Mouse (Mus musculus) thymus, postnatal 36 days (tissue): Measurements from ENCODE around the gene Icam4.

Source experiments
- DNase-seq, 2 experiments: peaks; one replicate each; pipeline ENCODE4 v3.0.0; 2022; ENCODE audit warnings: mixed read lengths in 2 of 2

Gene Icam4

DNA sequence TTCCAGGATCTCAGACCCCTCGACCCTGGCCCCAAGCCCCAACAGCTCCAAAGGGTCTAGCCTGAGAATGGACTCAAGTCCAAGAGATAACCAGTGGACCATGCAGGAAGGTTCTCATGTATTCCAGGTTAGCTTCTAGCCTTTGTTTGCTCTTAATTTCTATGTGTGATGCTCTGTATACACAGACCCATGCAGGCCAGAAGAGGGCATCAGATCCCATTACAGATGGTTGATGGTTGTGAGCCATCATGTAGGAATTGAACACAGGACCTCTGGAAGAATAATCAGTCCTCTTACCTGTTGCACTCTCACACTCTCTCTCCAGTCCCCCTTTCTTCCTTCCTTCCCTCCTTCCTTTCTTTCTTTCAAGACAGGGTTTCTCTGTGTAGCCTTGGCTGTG, 16.8 kb upstream of the Icam4 start:
- no peak for DNase-seq

DNA sequence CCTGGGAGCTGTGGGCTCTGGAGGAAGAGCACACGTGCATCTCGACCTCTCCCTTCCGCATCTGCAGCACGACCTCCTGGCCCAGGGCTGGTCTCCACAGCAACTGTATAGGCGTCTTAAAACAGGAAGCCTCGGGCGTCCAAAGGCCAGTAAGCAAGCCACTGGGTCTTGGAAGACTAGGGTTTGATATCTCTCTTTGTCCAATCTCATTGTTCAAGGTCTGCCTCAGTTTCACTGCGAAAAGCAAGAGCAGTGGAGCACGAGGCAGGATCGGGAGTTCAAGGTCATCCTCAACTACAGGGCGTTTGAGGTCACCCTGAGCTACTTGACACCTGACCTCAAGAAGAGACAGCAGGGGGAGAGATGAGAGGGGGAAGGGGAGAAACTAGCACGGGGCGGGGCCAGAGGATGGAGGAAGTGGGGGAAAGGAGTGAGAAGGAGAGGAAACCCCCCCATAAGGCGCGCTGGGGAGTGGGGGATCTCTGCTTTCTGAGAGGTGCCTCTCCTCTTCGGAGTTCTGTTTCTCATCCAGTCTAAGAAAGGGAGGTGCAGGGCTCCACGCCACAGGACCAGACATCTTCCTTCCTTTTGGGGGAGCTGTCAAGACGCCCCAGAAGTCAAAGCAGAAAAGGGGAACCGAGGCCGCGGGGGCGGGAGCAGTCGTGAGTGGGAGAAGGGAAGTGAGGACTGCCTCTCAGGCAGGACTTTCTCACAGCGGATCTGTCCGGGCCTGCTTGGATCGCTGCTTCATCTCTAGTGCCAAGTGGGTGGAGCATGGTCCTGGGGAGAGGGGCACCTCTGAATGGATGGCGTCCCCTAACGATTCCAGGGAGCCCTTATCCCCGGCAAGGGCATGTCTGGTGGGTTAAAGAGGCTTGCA, 14.2 kb upstream of the Icam4 start:
- DNase-seq: peak; percentile 69 to 78

DNA sequence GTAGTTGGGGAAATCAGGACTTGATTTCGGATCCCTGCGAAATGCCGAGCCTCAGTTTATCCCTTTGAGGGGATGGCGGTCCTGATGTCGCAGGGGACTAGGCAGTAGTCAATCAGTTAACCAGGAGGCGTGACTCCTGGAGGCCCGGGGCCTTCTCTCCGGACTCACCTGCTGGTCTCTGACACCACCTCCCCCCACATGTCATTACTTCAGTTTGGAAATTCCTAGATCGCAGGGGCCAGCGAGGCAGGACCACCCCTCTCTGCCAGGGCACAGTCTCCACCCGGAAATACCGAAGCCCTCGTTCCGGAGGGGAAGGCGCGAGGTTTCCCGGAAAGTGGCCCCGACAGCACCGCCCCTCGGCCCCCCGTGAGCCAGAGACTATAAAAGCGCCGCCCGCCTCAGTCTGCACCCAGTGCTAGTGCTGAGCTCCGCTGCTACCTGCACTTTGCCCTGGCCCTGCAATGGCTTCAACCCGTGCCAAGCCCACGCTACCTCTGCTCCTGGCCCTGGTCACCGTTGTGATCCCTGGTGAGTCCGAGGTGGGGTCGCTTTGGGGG, 13.5 kb upstream of the Icam4 start, which contains the start of gene Icam1:
Icam1 (plus strand) TSS at position 415 of the 560 bp plus-strand sequence.
- DNase-seq: peak; percentile 86 to 89

DNA sequence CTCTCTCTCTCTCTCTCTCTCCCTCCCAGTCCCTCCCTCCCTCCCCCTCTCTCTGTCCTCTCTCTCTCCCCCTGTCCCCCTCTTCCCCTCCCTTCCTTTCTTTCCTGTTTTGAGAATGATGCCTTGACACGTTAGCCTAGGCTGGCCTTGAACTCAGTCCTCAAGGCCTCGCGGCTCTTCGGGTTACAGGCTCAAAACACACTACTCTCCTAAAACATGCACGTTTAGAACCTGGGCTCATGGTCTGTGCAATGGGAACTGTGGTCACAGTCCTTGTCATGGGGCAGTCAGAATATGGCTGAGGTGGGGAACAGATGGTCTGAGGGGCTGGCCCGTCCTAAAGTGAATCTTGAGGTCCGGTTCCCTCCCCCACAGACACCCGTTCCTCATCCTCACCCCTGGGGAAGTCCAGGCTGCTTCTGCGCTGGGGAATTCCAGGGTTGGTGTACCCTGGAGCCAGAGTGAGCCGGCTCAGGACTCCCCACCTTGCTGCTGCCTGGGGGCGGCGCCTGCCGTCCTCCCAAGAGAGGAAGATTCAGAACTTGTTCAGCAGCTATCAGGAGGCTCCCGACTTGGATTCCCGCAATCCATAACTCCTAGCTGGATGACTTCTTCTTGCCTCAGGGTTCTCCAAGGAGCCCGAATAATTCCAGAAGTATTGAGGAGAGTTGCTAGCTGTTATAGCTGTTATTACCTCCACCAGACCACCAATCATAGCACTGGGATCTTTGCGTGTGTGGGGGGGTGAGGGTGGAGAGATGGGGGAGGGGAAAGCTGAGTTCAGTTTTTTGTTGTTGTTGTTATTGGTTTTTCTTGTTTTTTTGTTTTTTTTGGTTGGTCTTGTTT, 12.6 kb upstream of the Icam4 start:
- DNase-seq: peak; percentile 22 to 46

DNA sequence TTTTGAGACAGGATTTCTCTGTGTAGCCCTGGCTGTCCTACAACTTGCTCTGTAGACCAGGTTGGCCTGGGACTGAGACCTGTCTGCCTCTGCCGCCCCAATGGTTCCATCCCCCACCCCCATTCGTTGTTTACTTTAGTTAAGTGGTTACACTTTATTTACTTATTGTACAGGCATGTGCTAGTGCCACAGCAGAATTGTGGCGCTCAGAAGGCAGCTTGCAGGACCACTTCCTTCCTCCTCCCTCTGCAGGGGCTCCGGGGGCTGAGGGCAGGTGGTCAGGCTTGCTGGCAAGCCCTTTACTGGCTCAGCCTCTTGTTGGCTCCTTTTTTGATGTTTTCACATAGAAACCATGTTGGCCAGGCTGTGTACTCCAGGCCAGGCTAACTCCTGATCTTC, 12.0 kb upstream of the Icam4 start:
- DNase-seq: peak; percentile 34 to 49

DNA sequence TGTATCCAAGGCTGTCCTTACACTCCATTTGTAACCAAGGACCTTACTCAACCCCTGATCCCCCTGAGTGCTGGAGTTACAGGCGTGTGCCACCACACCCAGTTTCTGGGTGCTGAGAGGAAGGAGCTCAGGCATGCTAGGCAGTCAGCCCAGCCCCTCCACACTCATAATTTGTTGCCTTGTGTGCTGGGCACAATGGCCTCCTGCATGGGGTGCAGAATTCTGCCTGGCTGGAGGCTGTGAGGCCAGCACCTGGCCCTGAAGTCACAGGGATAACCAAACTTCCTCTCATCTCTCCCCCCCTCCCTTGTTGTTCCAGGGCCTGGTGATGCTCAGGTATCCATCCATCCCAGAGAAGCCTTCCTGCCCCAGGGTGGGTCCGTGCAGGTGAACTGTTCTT, 10.6 kb upstream of the Icam4 start:
- DNase-seq: no peak

DNA sequence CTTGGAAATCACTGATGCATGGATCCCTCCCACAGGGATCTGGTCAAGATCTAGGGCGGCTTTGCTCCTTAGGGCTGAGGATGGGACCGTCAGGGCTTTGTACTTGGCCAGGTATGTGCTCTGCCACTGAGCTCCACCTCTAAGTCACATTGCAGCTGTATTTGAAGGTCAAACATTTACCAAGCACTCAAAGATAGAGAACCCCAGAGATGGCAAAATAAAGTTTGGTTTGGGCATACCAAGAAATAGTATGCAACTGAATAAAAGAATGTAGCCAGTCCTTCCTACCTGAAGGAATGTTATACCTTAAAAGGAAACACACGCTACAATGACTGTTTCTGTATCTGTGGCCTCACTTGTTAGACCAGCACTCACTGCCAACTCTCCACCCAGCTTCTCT, 7.8 kb upstream of the Icam4 start:
- no peak for DNase-seq

DNA sequence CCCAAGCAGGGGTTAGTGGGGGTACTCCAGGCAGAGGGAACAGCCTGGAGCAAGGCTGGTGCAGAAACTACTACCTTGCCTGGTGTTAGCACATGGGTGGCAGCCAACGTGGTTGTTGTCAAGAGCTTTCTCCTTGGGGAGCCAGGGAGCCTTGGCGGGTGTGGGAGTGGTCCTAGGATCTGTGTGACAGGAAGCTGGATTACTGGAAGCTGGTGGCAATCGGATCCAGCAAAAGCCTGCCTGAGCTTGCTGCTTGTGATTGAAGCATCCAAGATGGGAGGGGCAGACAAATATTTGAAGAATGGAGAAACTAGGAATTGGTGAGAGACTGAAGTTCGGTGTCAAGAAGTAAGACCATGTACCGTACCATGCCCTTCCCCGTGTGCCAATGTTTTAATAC, 6.9 kb upstream of the Icam4 start:
- no peak for DNase-seq

DNA sequence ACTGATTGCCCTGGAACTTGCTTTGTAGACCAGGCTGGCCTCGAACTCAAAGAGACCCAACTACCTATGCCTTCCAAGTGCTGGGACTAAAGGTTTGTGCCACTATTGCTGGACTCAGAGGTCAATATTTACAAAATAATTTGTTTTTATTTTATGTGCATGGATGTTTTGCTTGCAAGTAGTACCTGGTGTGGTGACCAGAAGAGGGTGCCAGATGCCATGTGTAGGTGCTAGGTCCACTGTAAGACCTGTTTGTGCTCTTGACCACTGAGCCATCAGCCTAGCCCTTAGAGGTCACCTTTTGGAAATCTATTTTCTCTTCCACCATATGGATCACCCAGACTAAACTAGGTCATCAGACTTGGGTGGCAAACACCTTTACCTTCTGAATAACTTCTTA, 6.4 kb upstream of the Icam4 start:
- DNase-seq: no peak

DNA sequence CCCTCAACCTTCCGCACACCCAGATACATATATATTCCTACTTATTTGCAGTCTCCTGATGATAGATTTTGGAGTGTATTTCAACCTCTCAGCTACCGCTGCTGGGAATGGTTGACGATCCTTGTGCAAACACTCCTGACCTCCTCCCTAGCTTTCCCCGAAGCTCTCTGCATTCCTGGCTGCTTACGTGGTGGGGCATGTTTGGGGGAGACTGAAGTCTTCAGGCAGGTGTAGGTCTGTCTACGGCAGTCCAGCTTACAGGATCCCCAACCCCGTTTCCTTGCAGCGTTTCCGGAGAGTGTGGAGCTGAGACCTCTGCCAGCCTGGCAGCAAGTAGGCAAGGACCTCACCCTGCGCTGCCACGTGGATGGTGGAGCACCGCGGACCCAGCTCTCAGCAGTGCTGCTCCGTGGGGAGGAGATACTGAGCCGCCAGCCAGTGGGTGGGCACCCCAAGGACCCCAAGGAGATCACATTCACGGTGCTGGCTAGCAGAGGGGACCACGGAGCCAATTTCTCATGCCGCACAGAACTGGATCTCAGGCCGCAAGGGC, 3.8 kb upstream of the Icam4 start:
- DNase-seq: no peak

DNA sequence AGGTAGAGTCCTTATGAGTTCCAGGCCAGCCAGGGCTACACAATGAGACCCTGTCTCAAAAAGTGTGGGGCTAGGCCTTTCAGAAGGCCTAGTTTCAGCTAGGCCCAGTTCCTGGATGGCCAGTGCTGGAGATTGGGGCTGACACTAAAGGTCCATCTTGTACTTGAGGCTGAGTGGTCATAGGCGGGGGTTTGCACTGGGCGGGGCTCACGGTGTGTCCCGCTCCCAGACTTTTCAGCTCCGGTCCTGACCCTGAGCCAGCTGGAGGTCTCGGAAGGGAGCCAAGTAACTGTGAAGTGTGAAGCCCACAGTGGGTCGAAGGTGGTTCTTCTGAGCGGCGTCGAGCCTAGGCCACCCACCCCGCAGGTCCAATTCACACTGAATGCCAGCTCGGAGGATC, 2.3 kb upstream of the Icam4 start:
- no peak for DNase-seq

DNA sequence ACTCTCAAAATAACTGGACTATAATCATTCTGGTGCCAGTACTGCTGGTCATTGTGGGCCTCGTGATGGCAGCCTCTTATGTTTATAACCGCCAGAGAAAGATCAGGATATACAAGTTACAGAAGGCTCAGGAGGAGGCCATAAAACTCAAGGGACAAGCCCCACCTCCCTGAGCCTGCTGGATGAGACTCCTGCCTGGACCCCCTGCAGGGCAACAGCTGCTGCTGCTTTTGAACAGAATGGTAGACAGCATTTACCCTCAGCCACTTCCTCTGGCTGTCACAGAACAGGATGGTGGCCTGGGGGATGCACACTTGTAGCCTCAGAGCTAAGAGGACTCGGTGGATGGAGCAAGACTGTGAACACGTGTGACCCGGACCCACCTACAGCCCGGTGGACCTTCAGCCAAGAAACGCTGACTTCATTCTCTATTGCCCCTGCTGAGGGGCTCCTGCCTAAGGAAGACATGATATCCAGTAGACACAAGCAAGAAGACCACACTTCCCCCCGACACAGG, 1.3 kb upstream of the Icam4 start:
- no peak for DNase-seq

DNA sequence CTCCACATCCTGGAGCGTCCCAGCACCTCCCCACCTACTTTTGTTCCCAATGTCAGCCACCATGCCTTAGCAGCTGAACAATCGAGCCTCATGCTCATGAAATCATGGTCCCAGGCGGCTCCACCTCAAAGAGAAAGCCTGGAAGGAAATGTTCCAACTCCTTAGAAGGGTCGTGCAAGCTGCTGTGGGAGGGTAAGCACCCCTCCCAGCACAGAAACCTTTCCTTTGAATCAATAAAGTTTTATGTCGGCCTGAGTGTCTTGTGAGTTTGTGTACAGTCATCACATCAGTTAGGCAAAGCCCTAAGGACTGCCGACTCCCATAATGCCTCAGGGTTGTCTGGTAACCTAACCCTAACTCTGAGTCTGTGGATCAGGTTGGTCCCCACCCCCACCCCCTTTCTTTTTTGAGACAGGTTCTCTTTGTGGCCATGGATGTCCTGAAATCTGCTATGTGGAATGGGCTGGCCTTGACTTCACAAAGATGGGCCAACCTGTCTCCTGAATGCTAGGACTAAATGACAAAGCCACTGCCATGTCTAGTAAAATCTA, 538 bp upstream of the Icam4 start:
- no peak for DNase-seq

DNA sequence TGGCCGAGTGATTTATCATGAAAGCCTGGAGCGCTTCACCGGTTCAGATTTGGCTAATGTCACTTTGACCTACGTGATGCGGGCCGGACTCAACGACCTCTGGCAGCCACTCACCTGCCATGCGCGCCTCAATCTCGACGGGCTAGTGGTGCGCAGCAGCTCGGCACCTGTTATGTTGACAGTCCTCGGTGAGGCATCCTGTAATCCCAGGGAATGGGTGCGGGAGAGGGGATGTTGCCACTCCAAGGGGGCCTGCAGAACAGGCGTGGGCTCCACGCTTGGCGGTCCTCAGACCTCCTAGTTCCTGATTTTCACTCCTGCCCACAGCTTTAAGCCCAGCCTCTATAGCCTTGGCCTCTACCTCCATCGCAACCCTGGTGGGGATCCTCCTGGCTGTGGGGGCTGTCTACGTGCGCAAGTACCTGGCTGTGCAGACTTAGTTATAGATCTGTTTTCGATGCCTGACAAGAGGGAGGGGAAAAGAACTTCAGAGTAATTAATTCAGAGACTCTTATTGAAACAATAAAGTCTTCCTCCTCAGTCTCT, 955 bp downstream of the Icam4 start:
- peak in 1 of 2 experiments; percentile 38 for DNase-seq

DNA sequence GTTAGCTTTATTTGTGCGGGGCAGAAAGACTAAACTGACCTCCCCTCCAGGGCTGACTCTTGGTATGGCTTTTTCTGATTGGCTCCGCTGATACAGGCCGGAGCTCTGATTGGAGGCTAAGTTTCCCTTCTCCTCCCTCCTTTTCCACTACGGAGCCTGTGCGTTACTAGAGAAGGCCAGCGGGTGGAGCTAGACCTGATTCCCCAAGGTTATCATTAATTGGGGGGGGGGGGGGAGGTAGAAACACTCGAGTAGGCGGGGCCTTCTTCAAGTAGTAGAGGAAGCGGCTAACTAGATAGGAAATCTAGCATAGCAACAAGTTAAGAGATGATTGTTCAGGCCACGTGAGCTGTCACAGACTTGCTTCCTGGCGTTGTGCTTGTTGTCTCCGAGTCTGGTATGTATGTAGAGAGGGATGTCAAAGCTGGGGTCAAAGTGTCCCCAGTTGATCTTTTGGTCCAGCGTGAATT, 1.6 kb downstream of the Icam4 start:
- DNase-seq: peak; percentile 86 to 88

DNA sequence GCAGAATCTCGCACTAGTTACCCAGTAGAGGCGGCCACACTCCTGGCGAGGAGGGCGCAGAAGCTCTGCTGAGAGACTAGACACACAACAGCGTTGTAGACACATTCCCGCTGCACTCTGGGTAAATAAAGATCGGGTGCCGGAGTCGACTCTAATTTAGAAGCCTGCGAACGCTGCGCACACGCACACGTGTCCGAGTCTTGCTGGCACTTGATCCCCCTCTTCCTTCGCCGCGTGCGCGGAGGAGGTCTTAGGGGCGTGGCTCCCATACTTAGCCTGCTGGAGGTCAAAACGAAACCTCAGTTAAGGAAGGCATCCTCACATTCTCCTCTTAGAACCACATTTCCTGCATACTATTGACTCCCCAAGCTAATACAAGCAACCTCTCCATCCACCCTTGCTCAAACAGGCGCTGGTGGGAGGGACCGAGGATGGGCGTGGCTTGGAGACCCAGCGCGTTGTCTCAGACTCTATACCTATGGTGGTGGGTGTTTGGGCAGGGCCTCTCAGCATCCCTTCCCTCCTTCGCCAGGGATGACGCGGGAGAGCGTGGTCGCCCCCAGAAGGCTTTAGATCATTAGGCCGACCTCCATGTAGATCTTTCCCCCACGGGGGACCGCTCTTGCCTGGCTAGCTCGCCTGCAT, 2.2 kb downstream of the Icam4 start:
- peak; percentile 65 to 67 for DNase-seq

DNA sequence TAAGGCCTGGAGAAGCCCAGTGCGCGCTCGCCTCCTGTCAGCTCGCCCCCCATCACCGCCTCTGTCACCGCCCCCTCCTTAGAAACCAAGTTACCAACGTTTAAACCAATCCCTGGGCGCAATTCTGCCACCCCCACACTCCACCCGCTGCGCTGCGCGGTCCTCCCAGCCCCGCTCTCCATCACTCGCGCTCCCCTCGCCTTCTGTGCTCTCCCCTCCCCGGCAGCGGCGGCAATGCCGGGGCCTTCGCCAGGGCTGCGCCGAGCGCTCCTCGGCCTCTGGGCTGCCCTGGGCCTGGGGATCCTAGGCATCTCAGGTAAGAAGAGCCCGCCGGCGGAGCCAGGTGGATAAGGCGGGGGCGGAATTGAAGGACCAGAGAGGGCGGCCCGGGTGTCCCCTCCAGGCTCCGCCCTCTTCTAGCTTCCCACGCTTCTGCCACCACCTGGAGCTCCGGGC, 2.8 kb downstream of the Icam4 start, which contains the start of gene Icam5:
Icam5 (plus strand) TSS at position 178 of the 456 bp plus-strand sequence.
- peak in 1 of 2 experiments; percentile 52 for DNase-seq

DNA sequence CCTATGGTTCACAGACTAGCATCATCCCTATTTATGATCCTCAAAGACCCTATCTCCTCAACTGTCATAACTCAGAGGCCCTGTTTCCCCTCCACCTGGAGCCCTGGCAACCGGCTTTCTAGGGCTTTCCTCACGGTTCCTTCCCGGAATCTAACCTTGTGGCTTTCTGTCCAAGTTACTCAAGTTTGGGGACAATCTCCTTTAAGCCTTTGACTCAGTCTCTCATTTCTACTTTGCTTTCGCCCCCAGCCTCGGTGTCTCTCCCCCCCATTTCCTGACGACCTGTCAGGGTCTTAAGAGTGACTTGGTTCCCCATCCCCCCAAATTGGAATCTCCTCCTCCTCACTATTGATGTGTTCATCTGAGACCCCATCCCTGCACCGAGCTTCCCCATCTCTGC, 3.3 kb downstream of the Icam4 start:
- no peak for DNase-seq

DNA sequence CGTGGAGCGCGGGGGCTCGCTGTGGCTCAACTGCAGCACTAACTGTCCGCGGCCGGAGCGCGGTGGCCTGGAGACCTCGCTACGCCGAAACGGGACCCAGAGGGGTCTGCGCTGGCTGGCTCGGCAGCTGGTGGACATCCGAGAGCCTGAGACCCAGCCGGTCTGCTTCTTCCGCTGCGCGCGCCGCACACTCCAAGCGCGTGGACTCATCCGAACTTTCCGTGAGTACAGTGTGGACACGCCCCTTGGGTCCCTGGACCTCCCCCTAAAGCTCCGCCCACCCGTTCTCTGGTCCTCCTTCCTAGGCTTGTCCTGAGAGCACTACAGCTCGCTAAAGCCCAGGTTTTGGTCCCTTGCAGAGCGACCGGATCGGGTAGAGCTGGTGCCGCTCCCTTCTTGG, 4.0 kb downstream of the Icam4 start:
- peak; percentile 61 to 69 for DNase-seq

DNA sequence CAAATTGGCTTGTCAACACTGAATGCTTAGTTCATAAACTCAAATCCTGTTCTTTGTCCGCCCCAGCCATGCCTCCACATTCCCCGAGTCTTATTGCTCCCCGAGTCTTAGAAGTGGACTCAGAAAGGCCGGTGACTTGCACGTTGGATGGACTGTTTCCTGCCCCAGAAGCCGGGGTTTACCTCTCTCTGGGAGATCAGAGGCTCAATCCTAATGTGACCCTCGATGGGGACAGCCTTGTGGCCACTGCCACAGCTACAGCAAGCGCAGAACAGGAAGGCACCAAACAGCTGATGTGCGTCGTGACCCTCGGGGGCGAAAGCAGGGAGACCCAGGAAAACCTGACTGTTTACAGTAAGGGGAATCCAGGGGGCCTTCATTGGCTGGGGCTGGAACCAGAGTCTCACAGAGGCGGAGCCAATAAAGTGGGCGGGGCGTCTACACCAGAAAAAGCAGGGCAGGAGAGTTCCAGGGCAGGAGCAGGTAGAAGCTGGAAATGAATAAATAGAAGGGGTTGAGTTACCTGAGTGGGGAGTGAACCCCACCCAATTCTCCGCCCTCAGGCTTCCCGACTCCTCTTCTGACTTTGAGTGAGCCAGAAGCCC, 5.4 kb downstream of the Icam4 start:
- DNase-seq: peak in 1 of 2 experiments; percentile 29

DNA sequence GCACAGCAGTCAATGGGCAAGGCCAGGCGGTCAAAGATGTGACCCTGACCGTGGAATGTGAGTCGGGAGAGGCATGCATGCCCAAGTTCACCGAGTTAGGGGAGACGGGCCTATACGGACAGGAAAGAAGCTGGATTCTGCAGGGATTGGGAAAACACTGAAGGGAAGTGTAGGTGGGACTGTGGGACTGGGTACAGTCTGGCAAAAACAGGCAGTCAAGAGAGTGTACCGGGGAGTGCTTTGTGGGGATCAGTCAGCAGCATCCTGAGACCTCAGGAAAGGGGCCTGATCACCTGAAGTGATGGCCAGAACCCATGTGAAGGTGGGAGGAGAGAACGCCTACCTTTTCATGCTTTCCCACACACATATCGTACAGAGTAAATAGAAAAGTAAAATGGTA, 6.4 kb downstream of the Icam4 start:
- no peak for DNase-seq
